Mouse (Mus musculus): ENCODE measurements at regions not wholly inside any gene's neighbourhood (a gene's known extent, or its start where the extent isn't known, plus 50 kb on each side); places are given as distances from the start of the nearest gene placed in this dataset.

- DNase-seq (ENCODE audit: low spot score) (peak; percentile 51), ATAC-seq (replicated peaks; ENCODE audit: low FRiP score) (peak; percentile 40)
- H3K36me3 ChIP-seq (ENCODE audit: control insufficient read depth, insufficient read depth, low read length) = peaks cover 24% of the 10 kb centered on the region
- peak overlapping the region; percentile 98 for H3K27ac ChIP-seq (ENCODE audit: low read depth, low read length)
- H3K4me2 ChIP-seq = peak overlapping the region; percentile 77
- no peaks in the 10 kb centered on the region for H3K27me3 ChIP-seq (replicated peaks; ENCODE audit: control insufficient read depth, insufficient read depth, low read length)
- H3K9me3 ChIP-seq (ENCODE audit: control insufficient read depth, low read length) = no peaks in the 10 kb centered on the region
- peaks cover 19% of the 10 kb centered on the region for H3K4me1 ChIP-seq (replicated peaks; ENCODE audit: control insufficient read depth, insufficient read depth, low read length)
- H3K9ac ChIP-seq (ENCODE audit: low read depth, low read length) = peak overlapping the region; percentile 99
- H3K4me3 ChIP-seq (ENCODE audit: low read depth, low read length) = peak overlapping the region; percentile 97
- WGBS = under 1% methylated on average over 61 of the region's 126 CpGs
These were observed 50.5 kb upstream of the Gpc5 start for GRCm38 (mm10) chr14:115041336-115042054.

- Histone ChIP-seq H3K4me3 (ENCODE audit: low read depth, low read length) (peak overlapping the region; percentile 97), H3K27ac (ENCODE audit: low read depth, low read length) (peak overlapping the region; percentile 98), H3K4me2 (peak overlapping the region; percentile 83), H3K9ac (ENCODE audit: low read depth, low read length) (peak overlapping the region; percentile 99), H3K27me3 (replicated peaks; ENCODE audit: control insufficient read depth, insufficient read depth, low read length) (no peaks in the 10 kb centered on the region), H3K9me3 (ENCODE audit: control insufficient read depth, low read length) (no peaks in the 10 kb centered on the region), H3K36me3 (ENCODE audit: control insufficient read depth, insufficient read depth, low read length) (peaks cover 30% of the 10 kb centered on the region), H3K4me1 (replicated peaks; ENCODE audit: control insufficient read depth, insufficient read depth, low read length) (peaks cover 19% of the 10 kb centered on the region)
- DNase-seq (ENCODE audit: low spot score) (peak; percentile 87), ATAC-seq (replicated peaks; ENCODE audit: low FRiP score) (peak; percentile 74)
- WGBS = under 1% methylated on average over 23 of the region's 51 CpGs
These were observed 49.9 kb upstream of the Gpc5 start for GRCm38 (mm10) chr14:115042055-115042564.
